Mouse (Mus musculus) stomach, postnatal 0 days (tissue): ENCODE data around the gene Mcam.

Experiments
- CTCF ChIP-seq: IDR thresholded peaks from 2 replicates; pipeline ENCODE4 v1.5.1; 2016; ENCODE audit warnings: antibody characterized with exemption, low read depth, mild to moderate bottlenecking, moderate library complexity
- EP300 ChIP-seq: optimal IDR thresholded peaks from 2 replicates; pipeline ENCODE3; 2016; ENCODE audit warnings: antibody characterized with exemption

- no peak for TF ChIP-seq CTCF
- no peak for TF ChIP-seq EP300
These were observed 28.1 kb upstream of the Mcam start for GRCm38 (mm10) chr9:44106182-44106581.
